Mouse (Mus musculus): Measurements from ENCODE around the gene 4930507D05Rik. TPM values are rescaled to one million over a fixed set of nuclear protein-coding genes. Genes with fewer than 3 reads are reported as not detected.
"Not testable (repeated sequence)": the region's sequence is repeated elsewhere in the genome, so short reads cannot be mapped to it uniquely, and the experiment has no call there.

The 4930507D05Rik gene
- polyA plus RNA-seq, 1 experiment: 0.14 TPM

DNA sequence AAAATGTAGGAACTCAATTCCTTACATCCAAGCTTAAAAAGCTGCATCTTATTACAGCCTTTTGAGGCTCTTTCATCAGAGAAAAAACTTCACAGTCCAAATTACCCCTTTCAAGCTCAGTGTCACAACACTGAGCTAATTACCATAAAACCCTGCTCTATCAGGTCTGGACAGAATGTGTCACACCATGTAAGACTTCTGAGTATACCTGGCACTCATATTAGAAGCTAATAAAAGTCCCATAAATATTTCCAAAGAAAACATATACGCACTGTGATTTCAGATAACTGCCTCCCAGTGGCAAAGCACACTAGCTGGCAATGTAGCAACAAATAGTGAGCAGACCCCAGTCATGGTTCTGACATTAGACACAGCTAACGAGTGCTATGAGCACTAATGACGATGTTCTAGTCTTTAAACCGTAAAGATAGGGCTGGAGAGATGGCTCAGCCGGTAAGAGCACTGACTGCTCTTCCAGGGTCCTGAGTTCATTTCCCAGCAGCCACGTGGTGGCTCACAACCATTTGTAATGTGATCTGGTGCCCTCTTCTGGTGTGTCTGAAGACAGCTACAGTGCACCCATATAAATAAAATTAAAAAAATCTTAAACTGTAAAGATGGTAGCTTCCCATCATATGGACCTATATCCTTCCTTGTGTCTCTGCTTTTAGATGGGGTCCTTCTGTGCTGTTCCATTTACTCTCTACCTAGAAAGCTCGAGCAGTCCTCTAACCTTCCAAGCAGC is 32.0 kb downstream of the 4930507D05Rik start:
- Histone ChIP-seq H3K36me3 (ENCODE audit: control insufficient read depth, insufficient read depth, low read length) (peaks cover 1% of the 10 kb centered on the region; the same call in 1 of the 2 replicates), H3K27ac (ENCODE audit: insufficient read depth, low read depth, low read length) (no peak overlapping the region), H3K27me3 (replicated peaks; ENCODE audit: control insufficient read depth, insufficient read depth, low read length) (no peaks in the 10 kb centered on the region), H3K4me3 (ENCODE audit: insufficient read depth, low read depth, low read length) (no peak overlapping the region), H3K4me1 (ENCODE audit: control insufficient read depth, insufficient read depth, low read length) (peaks cover 10% of the 10 kb centered on the region; the same call in 1 of the 2 replicates)
- no peak for DNase-seq
- 56% methylated on average over 7 of the region's 7 CpGs for WGBS
- TF ChIP-seq POLR2A (IDR thresholded peaks at IDR 0.05; ENCODE audit: low read depth, low read length): no peak
- no peak for TF ChIP-seq CTCF (conservative IDR thresholded peaks at IDR 0.05; ENCODE audit: insufficient read depth, insufficient read length, low read depth, low read length)

DNA sequence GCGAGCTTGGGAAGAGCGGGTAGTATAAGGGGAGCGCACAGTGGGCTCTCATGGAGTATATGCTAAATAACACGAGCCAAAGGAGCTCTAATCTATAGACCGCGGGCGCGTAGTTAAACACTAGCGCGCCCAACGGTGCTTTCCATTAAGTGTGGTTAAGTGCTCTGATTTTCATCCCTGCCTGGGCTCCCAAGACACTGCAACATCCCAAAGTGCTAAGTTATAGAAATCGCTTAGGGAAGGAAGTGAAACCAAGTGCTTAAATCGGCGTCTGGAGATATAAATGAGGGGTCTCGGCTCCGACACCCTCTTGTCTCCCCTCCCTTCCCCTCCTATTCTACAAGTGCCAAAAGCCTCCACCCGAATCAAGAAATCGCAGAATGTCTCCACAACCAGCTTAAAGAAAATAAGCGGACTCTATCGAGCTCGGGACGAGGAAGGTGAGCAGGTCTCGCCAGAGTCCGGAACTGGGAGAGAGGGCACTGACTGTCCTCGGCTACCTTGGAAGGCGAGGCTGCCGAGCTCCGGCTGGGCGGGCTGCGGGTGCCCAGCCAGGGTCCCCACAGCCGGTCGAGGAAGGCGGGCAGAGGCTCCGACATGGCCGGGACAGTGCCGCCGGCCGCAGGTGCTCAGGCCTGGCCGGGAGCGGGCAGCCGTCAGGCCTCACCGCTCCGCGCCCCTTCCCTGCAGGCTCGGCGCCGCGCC is 36.7 kb downstream of the 4930507D05Rik start:
- no peaks in the 10 kb centered on the region for H3K27me3 ChIP-seq (replicated peaks; ENCODE audit: control insufficient read depth, insufficient read depth, low read length)
- H3K36me3 ChIP-seq (ENCODE audit: control insufficient read depth, insufficient read depth, low read length): no peaks in the 10 kb centered on the region
- WGBS: under 1% methylated on average over 48 of the region's 48 CpGs
- H3K27ac ChIP-seq (ENCODE audit: insufficient read depth, low read depth, low read length): peak overlapping the region; percentile 86
- DNase-seq: no peak
- peaks cover 9% of the 10 kb centered on the region; the same call in 1 of the 2 replicates for H3K4me1 ChIP-seq (ENCODE audit: control insufficient read depth, insufficient read depth, low read length)
- no peak for TF ChIP-seq POLR2A (IDR thresholded peaks at IDR 0.05; ENCODE audit: low read depth, low read length)
- TF ChIP-seq CTCF (conservative IDR thresholded peaks at IDR 0.05; ENCODE audit: insufficient read depth, insufficient read length, low read depth, low read length): no peak
- H3K4me3 ChIP-seq (ENCODE audit: insufficient read depth, low read depth, low read length): peak overlapping the region; percentile 70

DNA sequence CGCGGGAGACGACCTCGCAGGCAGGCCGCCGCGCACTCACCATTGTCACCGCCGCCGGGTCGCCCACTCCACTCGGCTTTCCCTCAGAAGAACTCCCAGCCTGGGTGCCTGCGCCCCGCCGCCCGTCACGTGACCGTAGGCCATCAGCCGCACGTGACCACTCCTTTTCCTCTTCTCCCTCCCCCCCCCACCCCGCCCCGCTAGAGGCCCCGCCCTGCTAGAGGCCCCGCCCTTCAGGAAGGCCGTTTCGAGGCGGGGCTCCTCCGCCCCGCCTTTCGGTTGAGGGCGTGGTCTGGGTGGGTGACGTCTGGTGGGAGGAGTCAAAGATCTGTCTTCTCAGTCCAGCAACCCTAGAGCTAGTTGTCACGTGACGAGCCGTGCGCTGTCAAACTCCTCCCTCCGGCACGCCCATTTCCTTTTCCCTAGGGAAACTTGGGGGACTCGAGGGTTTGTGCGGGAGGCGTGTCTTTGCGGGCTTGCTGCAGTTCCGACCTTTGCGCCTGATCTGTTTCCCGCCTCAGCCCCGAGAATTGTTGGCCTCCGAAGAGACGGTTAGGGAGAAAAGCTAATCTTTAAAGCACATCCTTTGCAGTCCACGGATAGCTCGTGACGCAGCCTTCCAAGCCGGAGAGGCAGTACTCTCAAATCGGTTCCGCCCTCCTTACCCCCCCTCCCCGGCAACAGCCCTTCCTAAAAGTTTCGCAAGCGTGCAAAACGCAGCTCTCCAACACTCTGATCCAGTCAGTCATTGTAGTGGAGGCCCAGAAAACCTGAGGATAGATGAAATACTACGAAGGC is 37.5 kb downstream of the 4930507D05Rik start, which contains the start of gene Vps26a:
Gene Vps26a, minus strand, starts transcription at position 188 of the 798 bp plus-strand sequence.
- TF ChIP-seq CTCF (conservative IDR thresholded peaks at IDR 0.05; ENCODE audit: insufficient read depth, insufficient read length, low read depth, low read length) (no peak), POLR2A (IDR thresholded peaks at IDR 0.05; ENCODE audit: low read depth, low read length) (peak; percentile 41)
- under 1% methylated on average over 59 of the region's 59 CpGs for WGBS
- Histone ChIP-seq H3K4me1 (ENCODE audit: control insufficient read depth, insufficient read depth, low read length) (peaks cover 9% of the 10 kb centered on the region; the same call in 1 of the 2 replicates), H3K27me3 (replicated peaks; ENCODE audit: control insufficient read depth, insufficient read depth, low read length) (no peaks in the 10 kb centered on the region), H3K4me3 (ENCODE audit: insufficient read depth, low read depth, low read length) (peak within 1 kb of the TSS; percentile 70), H3K36me3 (ENCODE audit: control insufficient read depth, insufficient read depth, low read length) (no peaks in the 10 kb centered on the region), H3K27ac (ENCODE audit: insufficient read depth, low read depth, low read length) (peak within 1 kb of the TSS; percentile 86)
- DNase-seq: peak; percentile 100

DNA sequence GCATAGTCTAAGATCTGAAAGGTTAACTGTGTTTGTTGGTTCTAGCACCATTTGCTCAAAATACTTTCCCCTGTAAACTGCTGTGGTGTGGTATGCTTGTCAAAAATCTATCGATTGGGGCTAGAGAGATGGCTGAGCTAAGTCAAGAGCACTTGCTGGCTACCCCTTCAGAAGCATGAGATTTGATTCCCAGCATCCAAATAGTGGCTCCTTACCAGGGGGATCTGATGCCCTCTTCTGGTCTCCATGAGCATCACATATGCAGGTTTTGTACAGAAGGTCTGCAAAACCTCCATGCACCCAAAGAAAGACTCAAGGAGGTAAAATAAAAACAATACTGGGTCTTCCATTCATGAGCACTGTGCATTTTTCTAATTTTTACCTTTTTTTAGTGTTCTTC is 39.0 kb downstream of the 4930507D05Rik start:
- peaks cover 8% of the 10 kb centered on the region; the same call in 1 of the 2 replicates for H3K4me1 ChIP-seq (ENCODE audit: control insufficient read depth, insufficient read depth, low read length)
- peak; percentile 72 for DNase-seq

DNA sequence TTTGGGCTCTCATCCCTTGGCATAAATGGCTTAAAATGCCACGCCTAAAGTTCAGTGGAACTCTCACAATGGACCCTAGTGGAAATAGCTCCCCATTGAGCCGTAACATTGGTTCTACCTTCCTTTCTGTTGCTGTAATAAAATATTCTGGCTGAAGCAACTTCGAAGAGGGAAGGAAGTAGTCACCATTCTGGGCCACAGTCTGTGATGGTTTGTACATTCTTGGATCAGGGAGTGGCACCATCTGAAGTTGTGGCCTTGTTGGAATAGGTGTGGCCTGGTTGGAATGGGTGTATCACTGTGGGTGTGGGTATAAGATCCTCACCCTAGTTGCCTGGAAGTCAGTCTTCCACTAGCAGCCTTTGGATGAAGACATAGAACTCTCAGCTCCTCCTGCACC is 42.4 kb downstream of the 4930507D05Rik start:
- not testable (repeated sequence) for H3K27me3 ChIP-seq (replicated peaks; ENCODE audit: control insufficient read depth, insufficient read depth, low read length); H3K27ac ChIP-seq (ENCODE audit: insufficient read depth, low read depth, low read length); H3K4me3 ChIP-seq (ENCODE audit: insufficient read depth, low read depth, low read length); DNase-seq; H3K4me1 ChIP-seq (ENCODE audit: control insufficient read depth, insufficient read depth, low read length); H3K36me3 ChIP-seq (ENCODE audit: control insufficient read depth, insufficient read depth, low read length)
- WGBS: 88% methylated on average over 3 of the region's 3 CpGs

More for the DNA sequence above, 39.0 kb downstream of the 4930507D05Rik start:
- no peaks in the 10 kb centered on the region for H3K36me3 ChIP-seq (ENCODE audit: control insufficient read depth, insufficient read depth, low read length)
- H3K27ac ChIP-seq (ENCODE audit: insufficient read depth, low read depth, low read length): no peak overlapping the region
- 12% methylated on average over 1 of the region's 1 CpGs for WGBS
- no peak overlapping the region for H3K4me3 ChIP-seq (ENCODE audit: insufficient read depth, low read depth, low read length)
- H3K27me3 ChIP-seq (replicated peaks; ENCODE audit: control insufficient read depth, insufficient read depth, low read length): no peaks in the 10 kb centered on the region
- TF ChIP-seq POLR2A (IDR thresholded peaks at IDR 0.05; ENCODE audit: low read depth, low read length) (no peak), CTCF (conservative IDR thresholded peaks at IDR 0.05; ENCODE audit: insufficient read depth, insufficient read length, low read depth, low read length) (peak; percentile 55)

DNA sequence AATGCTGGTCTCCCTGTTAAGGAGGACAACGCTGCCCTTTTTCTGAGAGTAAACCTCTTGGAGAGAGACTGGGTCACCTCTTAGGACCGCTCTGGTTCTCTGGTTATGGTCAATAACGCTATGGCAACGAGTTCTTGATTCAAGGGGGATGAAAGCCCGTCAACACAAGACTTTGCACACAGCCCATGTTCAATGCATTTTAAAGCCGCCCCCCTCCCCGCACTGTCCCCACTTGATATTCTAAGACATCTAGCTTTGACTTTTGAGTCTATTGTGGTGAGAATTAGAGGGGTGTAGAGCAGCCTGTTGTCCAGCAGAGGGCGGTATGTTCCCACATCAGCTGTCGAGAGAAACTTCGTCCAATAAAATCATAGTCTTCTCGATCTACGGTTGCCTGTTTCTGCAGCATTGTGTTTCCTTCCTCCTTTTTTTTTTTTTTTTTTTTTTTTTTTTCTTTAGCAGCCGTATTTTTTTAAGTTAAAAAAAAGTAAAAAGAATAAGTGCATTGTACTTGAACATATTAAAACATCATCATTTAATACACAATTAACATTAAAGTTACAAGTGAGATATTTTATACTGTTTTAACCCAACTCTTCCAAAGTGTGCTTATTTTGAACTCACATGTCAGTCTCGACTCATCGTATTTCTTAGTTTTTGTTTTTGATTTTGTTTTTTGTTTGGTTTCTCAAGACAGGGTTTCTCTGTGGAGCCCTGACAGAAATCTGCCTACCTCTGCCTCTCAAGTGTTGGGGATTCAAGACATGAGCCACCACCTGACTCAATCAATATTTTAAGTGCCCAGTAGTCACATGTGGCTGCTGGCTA is 51.0 kb downstream of the 4930507D05Rik start:
- 22% methylated on average over 15 of the region's 15 CpGs for WGBS
- Histone ChIP-seq H3K36me3 (ENCODE audit: control insufficient read depth, insufficient read depth, low read length) (no peaks in the 10 kb centered on the region), H3K4me1 (ENCODE audit: control insufficient read depth, insufficient read depth, low read length) (no peaks in the 10 kb centered on the region), H3K27ac (ENCODE audit: insufficient read depth, low read depth, low read length) (0 out of 2 replicates have a peak overlapping the region, but pooled peaks have one; percentile 2), H3K4me3 (ENCODE audit: insufficient read depth, low read depth, low read length) (no peak overlapping the region), H3K27me3 (replicated peaks; ENCODE audit: control insufficient read depth, insufficient read depth, low read length) (no peaks in the 10 kb centered on the region)
- TF ChIP-seq POLR2A (IDR thresholded peaks at IDR 0.05; ENCODE audit: low read depth, low read length) (no peak), CTCF (conservative IDR thresholded peaks at IDR 0.05; ENCODE audit: insufficient read depth, insufficient read length, low read depth, low read length) (peak; percentile 94)
- peak; percentile 78 for DNase-seq

Other genes starting within 250 kb of the 4930507D05Rik start
- 38.8 and 52.7 TPM in 2 replicates for gene Tspan15, start 218.2 kb upstream of the 4930507D05Rik start, polyA plus RNA-seq (2012; rRNA removed)
- gene Tacr2, start 197.1 kb upstream of the 4930507D05Rik start, polyA plus RNA-seq (2012; rRNA removed): 0.58 TPM in 1 of 2 replicates, not detected in the other
- gene Hk1, start 69.6 kb upstream of the 4930507D05Rik start, polyA plus RNA-seq (2012; rRNA removed): 60.5 and 60.9 TPM in 2 replicates
- 1.1 TPM in 2 replicates for gene Hkdc1, start 27.0 kb upstream of the 4930507D05Rik start, polyA plus RNA-seq (2012; rRNA removed)
- gene Supv3l1, start 249 bp downstream of the 4930507D05Rik start, polyA plus RNA-seq (2012; rRNA removed): 22.9 and 25.4 TPM in 2 replicates
- 16.7 and 24.5 TPM in 2 replicates for gene Vps26a, start 37.3 kb downstream of the 4930507D05Rik start, polyA plus RNA-seq (2012; rRNA removed)
- 20.8 and 34.2 TPM in 2 replicates for gene Srgn, start 78.0 kb downstream of the 4930507D05Rik start, polyA plus RNA-seq (2012; rRNA removed)
- 31.0 and 36.1 TPM in 2 replicates for gene Kif1bp, start 129.0 kb downstream of the 4930507D05Rik start, polyA plus RNA-seq (2012; rRNA removed)
- gene Ddx21, start 152.8 kb downstream of the 4930507D05Rik start, polyA plus RNA-seq (2012; rRNA removed): 6.8 and 9.3 TPM in 2 replicates
- gene Ddx50, start 201.7 kb downstream of the 4930507D05Rik start, polyA plus RNA-seq (2012; rRNA removed): 8.7 and 14.8 TPM in 2 replicates

All from kidney, adult 2 months (tissue).